Mouse (Mus musculus) spleen, postnatal 4 days (tissue): ENCODE data around the gene Gpn3.
A peak's percentile ranks its signal among the peaks of the same experiment; 100 is the strongest.
"Not testable (repeated sequence)": the region's sequence is repeated elsewhere in the genome, so short reads cannot be mapped to it uniquely, and the experiment has no call there.

ENCODE experiments used
- DNase-seq, 2 experiments: peaks; one replicate each; pipeline ENCODE4 v3.0.0; 2022; ENCODE audit warnings: low spot score in 2 of 2

Gpn3 gene

DNA sequence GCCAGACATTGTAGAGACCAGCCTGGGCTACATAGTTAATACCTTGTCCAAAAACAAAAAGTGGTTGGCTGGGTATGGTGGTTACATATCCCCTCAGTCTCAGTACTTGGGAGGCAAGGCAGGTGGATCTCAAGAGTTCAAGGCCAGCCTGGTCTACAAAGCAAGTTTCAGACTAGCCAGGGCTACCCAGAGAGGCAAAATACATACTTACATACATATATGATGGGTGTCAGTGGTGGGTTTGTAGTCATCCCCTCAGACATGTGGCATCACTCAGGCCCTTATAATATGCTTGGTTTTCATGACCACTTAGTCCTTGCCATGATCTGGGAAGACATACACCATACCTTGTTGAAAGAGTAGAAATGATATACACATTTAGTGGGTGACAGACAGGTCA, 19.0 kb downstream of the Gpn3 start:
- no peak for DNase-seq

DNA sequence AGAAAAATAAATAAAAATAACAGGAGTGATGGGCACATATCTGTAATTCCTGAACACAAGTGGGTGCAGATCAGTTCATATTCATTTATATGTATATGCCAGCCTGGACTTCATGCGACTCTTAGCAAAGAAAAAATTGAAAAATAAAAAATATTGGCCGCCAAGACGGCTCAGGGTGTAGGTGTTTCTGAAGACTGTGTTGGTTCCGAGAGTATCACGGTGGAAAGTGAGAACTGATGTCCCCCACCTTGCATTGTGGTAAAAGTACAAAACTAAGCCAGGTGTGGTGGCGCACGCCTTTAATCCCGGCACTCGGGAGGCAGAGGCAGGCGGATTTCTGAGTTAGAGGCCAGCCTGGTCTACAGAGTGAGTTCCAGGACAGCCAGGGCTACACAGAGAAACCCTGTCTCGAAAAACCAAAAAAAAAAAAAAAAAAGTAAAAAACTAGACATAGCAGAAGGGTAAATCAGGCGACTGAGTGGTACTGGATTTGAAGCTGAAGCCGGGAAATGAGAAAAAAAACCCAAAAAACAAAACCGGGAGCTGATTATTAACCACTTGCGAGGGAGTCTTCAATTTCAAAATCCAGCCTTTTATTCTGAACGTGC, 19.6 kb downstream of the Gpn3 start:
- no peak for DNase-seq

DNA sequence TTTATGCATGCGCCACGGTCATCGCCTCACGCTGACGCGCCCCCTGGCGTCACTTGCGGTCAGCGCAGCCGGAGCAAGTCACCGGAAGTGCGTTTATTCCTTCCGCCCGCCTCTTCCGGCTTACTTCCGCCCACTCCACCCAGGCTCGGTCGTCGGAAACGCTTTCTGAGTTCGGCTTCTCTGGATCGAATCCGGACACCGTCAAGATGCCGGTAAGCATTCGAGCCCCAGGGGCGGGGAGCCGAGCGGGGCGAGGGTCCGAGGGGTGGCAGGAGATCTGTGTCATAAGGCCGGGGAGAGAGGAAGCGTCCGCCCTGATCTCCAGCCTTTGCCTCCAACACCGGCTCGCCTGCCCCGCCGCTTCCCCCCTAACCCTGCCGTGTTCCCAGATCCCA, 20.1 kb downstream of the Gpn3 start, which contains the start of gene Arpc3:
TSS of gene Arpc3 (plus strand) at position 93 of the 395 bp plus-strand sequence.
- DNase-seq = peak; percentile 93 to 98

DNA sequence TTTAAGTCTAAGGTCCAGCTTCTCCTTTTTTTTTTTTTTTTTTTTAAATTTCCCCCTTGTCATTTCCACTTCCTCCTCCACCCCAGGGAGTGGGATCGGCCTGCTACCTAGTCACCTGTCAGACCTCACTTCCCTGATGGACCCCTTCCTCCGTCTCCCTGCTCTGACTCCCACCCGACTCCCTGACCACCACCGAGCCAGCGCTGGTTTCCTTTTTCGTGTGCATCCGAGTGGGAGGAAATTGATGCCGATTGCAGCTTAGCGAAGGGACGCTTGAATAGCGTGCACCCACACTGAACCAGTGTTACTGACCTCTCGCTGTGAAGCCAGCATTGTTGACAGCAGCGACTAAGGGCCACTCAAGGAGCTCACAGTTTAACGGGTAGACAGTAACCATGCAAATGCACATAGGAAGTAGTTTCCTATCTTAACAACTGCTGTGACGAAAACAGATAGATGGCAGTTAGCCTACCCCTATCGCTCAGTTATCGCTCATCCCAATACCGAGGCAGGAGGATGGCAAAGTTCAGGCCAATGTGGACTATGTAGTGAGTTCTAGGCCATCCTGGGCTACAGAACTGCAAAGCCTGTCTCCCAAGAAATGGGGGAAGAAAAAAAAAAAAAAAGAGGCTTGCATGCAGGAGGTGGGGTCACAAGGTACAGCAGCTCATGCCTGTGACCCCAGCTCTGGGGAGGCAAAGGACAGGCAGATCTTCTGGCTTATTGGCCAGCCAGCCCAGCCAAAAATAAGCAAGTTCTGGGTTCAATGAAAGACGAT, 20.7 kb downstream of the Gpn3 start:
- peak; percentile 24 to 70 for DNase-seq

DNA sequence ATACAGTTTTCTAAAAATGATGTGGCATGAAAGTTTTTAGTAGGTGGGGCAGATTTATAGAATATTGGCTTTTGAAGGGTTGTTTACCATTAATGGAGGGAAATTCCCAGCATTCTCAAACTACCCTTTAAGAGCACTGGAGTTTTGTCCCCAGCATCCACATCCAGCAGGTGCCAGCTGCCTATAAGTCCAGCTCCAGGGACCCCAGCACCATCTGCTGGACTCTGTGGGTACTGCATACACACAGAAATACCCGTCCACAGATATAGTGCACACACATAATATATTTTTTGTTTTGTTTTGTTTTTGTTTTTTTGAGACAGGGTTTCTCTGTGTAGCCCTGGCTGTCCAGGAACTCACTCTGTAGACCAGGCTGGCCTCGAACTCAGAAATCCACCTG, 22.2 kb downstream of the Gpn3 start:
- peak; percentile 82 to 94 for DNase-seq

DNA sequence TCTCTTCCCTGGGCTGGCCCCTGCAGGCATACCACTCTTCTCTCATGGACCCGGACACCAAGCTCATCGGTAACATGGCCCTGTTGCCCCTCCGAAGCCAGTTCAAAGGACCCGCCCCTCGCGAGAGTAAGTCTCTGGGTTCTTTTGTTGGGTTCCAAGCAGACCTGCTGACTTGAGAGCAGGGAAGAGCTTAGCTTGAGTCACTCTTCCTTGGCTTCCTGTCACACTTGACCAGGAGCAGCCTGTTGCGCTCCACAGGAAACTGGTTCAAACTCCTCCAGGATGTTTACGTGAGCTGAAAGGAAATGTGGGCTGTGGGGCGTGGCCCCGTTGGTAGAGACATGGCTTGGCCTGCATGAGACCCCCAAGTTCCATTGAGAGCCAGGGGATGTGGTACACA, 25.1 kb downstream of the Gpn3 start:
- peak in 1 of 2 experiments; percentile 62 for DNase-seq

DNA sequence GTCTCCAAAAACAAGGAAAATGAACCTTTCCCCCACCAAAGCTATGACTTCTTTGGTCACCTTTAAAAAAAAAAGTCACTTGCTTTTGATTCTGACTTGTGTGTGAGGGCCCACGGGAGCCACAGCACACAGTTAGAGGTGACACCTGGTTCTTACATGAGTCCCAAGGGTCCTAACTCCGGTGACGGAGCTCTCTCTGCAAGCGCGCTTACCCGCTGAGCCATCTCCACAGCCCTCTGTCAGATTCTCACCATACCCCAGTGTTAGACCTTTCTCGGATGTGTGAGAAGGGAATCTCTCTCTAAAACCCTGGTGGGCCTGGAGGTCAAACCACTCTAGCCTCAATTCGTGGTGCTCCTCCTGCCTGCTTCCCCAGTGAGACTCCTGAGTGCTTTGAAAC, 25.8 kb downstream of the Gpn3 start:
- peak in 1 of 2 experiments; percentile 62 for DNase-seq

DNA sequence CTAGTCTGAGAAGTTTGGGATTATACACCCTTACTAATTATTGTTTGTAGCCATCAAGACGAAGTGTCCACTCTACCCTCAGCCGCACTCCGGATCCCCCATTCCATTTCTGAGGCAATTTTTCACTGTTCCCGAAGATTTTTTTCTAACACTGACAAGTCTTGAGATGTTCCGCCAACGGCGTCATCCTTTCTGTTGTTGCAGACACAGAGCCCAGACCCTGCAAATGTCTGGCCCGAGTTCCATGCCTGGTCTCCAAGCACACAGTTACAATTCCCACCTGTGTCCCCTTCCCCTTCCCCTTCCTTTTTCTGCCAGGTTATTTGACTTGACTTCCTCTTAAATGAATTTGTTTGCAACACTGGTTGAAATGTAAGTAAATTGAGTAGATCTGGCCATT, 28.2 kb downstream of the Gpn3 start:
- DNase-seq = no peak

DNA sequence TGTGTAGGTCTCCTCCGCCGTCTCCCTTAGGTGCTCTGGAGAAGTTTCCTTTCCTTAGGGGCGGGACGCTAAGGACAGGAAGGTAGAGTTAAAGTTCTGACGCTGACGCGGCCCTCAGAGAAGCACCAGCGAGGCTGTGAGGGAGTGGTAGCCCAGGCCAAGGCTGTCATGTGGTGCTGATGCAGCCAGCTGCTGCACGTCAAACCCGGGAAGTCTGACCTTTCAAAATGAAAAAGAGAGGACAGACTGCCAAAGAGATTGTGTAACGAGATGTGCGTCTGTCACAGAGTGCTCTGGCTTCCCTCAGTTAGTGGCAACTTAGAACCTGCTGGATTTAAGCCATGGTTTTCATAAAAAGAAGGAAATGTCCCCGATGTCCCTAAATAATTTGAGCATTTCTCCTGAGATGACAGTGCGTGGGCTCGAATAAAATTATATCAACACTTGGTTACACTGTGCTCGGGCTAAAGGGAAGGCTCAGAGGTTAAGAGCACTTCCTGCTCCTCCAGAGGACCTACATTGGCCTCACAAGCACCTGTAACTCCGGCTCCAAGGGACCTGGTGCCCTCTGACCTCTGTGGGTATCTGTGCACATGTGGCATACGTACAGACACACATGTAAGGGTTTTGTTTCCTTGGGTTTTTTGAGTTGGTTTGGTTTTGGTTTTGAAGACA, 29.1 kb downstream of the Gpn3 start:
- DNase-seq = peak in 1 of 2 experiments; percentile 62

DNA sequence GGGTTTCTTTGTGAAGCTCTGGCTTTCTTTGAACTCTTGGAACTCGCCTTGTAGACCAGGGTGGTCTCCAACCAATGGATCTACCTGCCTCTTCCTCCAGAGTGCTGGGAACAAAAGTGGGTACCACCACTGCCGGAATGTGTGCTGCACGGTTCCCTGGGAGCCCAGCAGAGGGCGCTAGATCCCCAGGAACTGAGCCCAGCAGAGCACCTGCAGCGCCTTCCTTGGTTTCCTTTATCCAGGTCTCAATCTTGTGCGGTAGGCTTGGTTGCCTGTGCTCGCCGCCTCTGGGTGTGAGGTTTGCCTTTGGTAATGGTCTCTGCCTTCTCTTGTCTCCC, 29.6 kb downstream of the Gpn3 start:
- peak; percentile 54 to 87 for DNase-seq

DNA sequence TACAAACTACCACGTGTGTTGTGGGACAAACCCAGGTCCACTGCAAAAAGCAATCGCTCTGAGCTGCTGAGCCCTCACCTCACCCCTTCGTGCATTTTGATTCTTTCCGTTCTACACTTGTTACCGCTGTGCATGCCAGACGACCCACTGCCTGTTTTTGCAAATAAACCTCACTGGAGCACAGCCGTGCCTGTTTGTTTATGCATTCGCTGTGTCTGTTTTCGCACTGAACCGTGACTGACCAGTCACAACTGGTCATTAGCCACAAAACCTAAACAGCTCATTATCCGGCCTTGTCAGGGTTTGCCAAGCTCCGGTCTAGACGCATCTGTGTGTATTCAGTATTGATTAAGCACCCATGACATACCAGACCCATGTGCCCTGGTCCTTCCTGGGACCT, 30.5 kb downstream of the Gpn3 start:
- no peak for DNase-seq

DNA sequence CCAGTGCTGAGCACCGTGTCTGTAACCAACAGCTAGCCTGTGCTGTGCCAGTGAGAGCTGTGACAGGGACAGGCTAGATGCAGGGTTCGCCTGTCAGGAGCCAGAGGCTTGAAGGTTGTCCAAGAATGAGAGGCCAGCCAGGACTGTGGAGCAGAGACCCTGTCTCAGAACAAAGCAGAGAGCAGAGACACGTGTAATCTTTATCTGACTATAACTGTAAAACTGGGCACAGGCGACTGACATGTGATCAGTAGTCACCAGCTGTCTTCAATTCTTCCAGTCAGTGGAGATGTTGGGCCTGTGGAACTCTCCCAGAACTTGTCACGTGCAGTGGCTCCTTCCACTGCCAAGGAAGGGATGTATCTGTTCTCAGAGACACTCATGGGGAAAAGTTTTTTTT, 31.1 kb downstream of the Gpn3 start:
- DNase-seq = no peak

DNA sequence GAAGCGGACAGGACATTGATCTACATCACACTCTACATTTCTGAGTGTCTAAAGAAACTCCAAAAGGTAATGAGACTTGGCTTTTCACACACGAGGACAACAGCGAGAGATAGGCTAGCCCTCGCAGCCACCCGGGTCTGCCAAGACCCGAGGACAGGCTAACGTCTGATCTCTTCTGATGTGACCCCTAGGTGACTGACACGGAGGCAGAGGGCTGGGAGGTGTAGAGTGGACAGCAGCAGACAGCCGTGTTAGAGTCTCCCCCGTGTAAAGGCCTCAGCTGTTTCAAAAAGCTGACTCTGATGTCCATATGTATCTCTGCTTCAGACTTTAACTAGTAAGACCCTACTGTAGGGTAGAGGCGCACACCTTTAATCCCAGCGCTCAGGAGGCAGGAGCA, 31.7 kb downstream of the Gpn3 start:
- DNase-seq = no peak

DNA sequence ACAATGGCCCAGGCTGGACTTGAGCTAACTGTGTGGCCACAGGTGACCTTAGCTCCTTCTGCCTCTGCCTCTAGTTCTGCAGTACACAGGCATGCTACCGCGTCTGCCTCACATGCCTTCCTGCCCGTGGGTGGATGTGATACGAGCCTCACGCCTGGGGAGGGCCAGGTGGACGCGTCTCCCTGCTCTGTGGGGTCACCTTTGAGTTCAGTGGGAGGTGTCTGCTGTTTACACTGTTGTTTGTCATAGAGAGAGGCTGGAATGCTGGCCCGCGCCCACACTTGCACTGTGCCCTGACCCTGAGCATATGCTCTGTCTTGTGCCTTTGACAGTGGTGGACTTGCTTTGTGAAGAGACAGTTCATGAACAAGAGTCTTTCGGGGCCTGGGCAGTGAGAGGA, 33.9 kb downstream of the Gpn3 start:
- DNase-seq = no peak

DNA sequence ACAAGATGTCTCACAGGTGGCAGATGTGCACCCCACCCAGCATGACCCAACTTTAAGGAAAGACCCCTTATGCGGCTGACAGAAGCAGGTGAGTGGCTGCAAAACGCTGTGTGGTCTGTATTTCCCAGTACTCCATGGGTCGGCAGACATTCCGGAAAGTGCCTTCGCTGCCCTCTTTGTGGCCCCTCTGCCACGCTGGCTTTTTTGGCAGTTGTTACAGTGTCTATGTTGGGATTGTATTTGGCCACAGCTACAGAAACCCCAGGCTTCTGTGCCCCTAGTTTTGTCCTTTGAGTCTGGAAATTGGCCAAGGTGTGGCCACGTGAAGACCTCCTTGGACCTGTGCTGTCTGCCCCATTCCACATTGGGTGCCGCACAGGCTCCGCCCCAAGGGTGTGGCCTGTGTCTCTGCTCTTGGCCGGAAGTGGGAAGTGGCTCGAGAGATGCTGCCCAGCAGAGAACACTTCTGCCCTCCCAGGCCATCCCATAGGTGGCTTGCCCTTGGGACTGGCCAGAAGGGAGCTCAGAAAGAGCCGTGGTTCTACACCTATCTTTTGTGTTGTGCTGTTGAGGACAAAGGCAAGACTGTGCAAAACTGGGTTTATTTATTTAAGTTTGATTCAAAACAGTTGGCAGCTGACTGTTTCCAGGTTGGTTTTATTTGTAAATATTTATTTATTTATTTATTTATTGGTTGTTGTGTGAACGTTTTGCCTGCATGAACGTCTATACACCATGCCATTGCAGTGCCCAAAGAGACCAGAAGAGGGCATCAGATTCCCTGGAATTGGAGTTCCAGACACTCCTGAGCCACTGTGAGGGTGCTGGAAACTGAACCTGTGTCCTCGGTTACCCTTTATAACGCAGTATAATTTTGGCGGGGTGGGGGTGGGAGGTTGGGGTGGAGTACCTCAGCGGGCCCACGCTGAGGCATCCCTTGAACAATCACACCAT, 38.3 kb downstream of the Gpn3 start:
- no peak for DNase-seq

DNA sequence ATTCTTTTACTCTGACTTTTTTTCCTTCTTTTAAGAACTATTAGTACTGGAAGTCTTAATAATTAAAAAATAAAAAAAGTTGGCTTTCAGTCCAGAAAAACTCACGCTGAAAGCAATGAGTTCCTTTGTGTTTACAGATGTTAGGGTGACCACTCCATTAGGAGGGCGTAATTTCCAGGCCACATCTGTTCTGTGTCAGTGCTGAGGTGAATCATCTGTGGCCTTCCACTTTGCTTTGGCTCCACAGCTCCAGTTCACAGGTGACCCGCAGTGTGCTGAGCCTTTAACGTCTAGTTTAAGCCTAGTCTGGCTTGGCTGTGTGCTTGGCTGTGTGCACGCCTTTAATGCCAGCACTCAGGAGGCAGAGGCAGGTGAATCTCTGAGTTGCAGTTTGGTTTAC, 40.2 kb downstream of the Gpn3 start:
- DNase-seq = no peak

DNA sequence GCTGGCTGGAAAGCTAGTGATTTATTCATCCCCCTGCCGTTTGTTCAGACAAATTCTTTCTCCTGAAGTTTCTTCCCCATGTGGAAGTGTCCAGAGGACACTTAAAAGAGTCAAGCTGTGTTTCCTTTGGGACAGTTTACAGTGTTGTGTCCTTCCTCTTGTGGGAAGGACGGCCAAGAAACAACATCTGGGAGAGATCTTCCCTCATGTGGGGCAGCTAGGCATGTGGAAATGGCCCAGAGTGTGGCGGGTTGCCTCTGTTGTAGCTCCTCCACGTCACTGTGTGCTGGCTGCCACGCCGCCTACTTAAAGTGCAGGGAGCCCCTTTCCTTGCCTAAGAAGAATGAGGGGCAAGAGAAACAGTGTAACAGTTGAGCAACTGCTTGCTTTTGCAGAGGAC, 41.1 kb downstream of the Gpn3 start:
- DNase-seq = no peak

DNA sequence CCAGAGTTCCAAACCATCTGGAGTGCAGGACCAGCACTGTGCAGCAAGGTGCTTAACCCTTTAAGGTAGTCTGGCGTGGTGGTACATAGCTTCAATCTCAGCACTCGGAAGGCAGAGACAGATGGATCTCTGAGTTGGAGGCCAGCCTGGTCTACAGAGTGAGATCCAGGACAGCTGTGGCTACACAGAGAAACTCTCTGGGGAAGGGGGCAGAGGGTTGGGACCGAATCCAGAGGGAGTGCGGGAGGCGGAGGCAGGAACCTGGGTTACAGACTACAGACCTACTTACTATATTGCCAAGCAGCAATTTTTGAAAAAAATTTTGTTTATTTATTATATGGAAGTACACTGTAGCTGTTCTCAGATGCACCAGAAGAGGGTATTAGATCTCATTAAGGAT, 42.7 kb downstream of the Gpn3 start:
- DNase-seq = no peak

DNA sequence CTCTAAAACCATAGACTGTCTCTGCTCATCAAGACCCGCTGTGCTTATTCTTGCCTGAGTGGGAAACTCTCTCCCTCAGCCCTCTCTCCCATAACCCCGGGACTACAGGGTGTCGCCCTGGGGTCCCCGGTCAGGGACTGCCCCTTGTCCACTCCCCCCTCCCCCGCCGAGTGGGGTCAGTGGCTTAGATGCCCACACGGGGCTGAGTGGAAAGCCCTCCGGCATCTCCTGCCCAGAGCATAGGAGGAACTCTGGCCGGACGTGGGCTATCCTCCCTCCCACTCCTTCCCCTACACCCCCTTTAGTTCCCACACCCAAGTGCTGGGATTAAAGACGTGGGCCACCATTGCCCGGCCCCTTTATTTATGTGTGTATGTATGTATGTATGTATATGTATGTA, 43.8 kb downstream of the Gpn3 start:
- DNase-seq = no peak

DNA sequence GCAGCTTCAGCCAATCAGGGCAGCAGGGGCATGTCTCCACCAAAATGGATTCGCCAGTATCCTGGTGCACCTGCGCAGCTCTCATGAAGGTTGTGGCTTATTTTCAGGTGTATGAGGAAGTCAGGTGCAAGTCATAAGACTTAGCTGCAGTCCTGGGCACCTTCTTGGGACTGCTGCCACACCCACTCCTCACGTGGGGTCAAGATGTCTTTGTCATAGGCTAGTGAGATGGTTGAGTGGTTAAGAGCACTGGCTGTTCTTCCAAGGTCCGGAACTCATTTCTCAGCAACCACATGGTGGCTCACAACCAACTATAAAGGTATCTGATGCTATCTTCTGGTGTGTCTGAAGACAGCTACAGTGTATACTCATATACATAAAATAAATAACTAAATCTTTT, 49.0 kb downstream of the Gpn3 start:
- not testable (repeated sequence) for DNase-seq

DNA sequence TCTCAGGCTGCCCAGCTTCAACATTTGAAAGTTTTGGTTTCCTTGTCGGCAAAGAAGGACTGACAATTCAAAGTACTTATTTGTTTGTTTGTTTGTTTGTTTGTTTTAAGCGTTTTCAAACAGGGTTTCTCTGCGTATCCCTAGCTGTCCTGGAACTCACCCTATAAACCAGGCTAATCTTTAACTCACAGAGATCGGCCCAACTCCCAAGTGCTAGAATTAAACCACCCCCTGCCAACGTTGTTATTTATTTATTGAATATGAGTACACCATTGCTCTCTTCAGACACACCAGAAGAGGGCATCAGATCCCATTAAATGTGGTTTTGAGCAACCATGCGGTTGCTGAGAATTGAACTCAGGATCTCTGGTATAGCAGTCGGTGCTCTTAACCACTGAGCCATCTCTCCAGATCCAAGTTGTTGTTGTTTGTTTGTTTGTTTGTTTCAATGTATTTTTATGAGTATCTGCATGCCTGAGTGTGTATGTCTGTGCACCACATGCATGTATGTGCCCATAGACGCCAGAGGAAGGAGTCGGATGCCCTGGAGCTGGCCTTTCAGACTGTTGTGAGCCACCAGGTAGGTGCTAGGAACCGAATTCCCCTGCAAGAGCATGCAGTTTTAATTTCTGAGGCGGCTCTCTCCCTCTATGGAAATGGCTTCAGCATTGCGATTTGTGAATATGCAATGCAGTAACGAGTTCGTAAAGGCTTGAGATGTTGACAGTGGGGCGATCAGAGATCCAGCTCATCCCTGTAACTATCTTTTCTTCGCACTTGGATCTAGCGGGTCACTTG, 49.8 kb downstream of the Gpn3 start, which contains the start of gene Anapc7:
TSS of gene Anapc7 (plus strand) at position 423 of the 798 bp plus-strand sequence.
- DNase-seq = no peak
